Mouse (Mus musculus) limb, embryonic 12.5 days (tissue): ENCODE measurements around the gene Erc1. TPM values are rescaled to one million over a fixed set of nuclear protein-coding genes. Genes with fewer than 3 reads are reported as not detected.
"Not testable (repeated sequence)": the region's sequence is repeated elsewhere in the genome, so short reads cannot be mapped to it uniquely, and the experiment has no call there.

Experiments used
- ATAC-seq: fragments of 200-750 bp; cut with Nextera tagmentation; 2 replicates; pipeline ENCODE4 v1.8.0; 2017; ENCODE audit warnings: low read depth, moderate TSS enrichment; ENCODE audit not compliant: insufficient number of reproducible peaks, insufficient read depth, low FRiP score, low TSS enrichment
- H3K27ac ChIP-seq: fragments of 300-500 bp; sonication (generic); 2 replicates; pipeline ENCODE4 v1.5.1; 2016; ENCODE audit warnings: mild to moderate bottlenecking, moderate library complexity
- H3K27me3 ChIP-seq: fragments of 300-500 bp; sonication (generic); 2 replicates; pipeline ENCODE4 v1.6.1; 2016; ENCODE audit warnings: mild to moderate bottlenecking, moderate library complexity
- H3K36me3 ChIP-seq: fragments of 300-500 bp; sonication (generic); 2 replicates; pipeline ENCODE4 v1.6.1; 2016; ENCODE audit warnings: mild to moderate bottlenecking, moderate library complexity
- H3K4me1 ChIP-seq: fragments of 300-500 bp; sonication (generic); replicated peaks from 2 replicates; pipeline ENCODE4 v1.6.1; 2016
- H3K4me2 ChIP-seq: fragments of 300-500 bp; sonication (generic); 2 replicates; pipeline ENCODE4 v1.6.1; 2016; ENCODE audit warnings: mild to moderate bottlenecking, moderate library complexity
- H3K4me3 ChIP-seq: fragments of 300-500 bp; sonication (generic); replicated peaks from 2 replicates; pipeline ENCODE4 v1.5.1; 2016; ENCODE audit warnings: mild to moderate bottlenecking
- H3K9ac ChIP-seq: fragments of 300-500 bp; sonication (generic); replicated peaks from 2 replicates; pipeline ENCODE4 v1.6.1; 2016; ENCODE audit warnings: mild to moderate bottlenecking, moderate library complexity
- H3K9me3 ChIP-seq: fragments of 300-500 bp; sonication (generic); 2 replicates; pipeline ENCODE4 v1.6.1; 2016; ENCODE audit warnings: mild to moderate bottlenecking, moderate library complexity
- WGBS: fragments of 180-500 bp; shearing (Covaris S2); methylation state at CpG from one replicate; pipeline ENCODE4 v1.1.7; 2016; 5-methylcytosine and 5-hydroxymethylcytosine counted together
- polyA plus RNA-seq: library from polyadenylated mRNA; unstranded; fragments of >200 nt; fragmentation: Nextera tagmentation; extraction: Ambion mirVana; gene quantifications from 2 replicates; pipeline ENCODE4 v1.2.1, GENCODE M21; 2016

Gene Erc1
- polyA plus RNA-seq, 1 experiment from 2014 or later: 34.6 TPM

DNA sequence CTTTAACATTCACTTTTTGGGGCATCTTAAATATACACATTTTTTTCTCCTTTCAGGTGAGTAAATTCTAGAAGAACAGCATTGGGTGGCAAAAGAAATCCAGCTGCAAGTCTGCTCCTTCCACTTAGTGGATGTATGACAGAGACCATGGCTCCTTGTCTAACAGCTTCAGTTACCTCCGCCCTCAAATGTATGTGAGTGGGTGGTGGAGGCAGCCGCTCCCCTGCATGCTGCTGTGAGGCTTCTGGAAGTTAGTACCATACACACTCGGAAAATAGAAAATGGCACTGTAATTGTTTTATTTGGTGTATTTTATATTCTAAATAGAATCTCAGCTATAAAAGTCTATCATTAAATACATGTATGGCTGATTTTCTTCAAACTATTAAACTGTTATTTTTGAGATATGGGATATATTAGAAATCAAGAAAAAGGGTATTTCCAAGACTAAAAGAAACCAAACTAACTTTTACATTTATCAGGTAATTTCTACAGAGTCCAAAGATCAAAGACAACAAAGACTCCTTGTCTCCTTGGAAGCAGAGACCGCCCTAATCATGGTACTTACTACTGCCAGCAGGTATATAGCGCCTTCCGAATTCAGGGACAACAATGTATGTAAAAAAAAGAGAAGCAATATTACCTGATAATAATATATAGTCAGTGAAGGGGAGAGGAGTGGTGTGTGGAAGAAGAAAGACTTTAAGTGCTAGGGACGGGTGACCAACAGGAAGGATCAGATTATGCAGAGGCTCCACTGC is 190.4 kb downstream of the Erc1 start:
- ATAC-seq: no peak
- WGBS: 89% methylated on average over 7 of the region's 7 CpGs
- no peak overlapping the region for H3K27ac ChIP-seq
- no peak overlapping the region for H3K4me3 ChIP-seq
- no peaks in the 10 kb centered on the region for H3K9me3 ChIP-seq
- peaks cover 6% of the 10 kb centered on the region; the same call in 1 of the 2 replicates for H3K4me1 ChIP-seq
- H3K9ac ChIP-seq: no peak overlapping the region
- H3K36me3 ChIP-seq: no peaks in the 10 kb centered on the region
- H3K4me2 ChIP-seq: no peak overlapping the region
- no peaks in the 10 kb centered on the region for H3K27me3 ChIP-seq

DNA sequence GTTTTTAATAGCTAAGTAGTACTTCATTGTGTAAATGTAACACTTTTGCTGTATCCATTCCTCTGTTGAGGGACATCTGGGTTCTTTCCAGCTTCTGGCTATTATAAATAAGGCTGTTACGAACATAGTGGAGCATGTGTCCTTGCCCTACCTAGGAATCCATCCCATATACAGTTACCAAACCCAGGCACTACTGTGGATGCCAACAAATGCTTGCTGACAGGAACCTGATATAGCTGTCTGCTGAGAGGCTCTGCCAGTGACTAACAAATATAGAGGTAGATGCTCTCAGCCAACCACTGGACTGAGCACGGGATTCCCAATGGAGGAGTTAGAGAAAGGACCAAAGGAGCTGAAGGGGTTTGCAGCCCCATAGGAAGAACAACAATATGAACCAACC is 193.2 kb downstream of the Erc1 start:
- WGBS: 95% methylated on average over 2 of the region's 2 CpGs
- ATAC-seq, H3K36me3 ChIP-seq, H3K27me3 ChIP-seq, H3K27ac ChIP-seq, H3K4me3 ChIP-seq, H3K9ac ChIP-seq, H3K4me1 ChIP-seq, H3K4me2 ChIP-seq, H3K9me3 ChIP-seq: not testable (repeated sequence)

DNA sequence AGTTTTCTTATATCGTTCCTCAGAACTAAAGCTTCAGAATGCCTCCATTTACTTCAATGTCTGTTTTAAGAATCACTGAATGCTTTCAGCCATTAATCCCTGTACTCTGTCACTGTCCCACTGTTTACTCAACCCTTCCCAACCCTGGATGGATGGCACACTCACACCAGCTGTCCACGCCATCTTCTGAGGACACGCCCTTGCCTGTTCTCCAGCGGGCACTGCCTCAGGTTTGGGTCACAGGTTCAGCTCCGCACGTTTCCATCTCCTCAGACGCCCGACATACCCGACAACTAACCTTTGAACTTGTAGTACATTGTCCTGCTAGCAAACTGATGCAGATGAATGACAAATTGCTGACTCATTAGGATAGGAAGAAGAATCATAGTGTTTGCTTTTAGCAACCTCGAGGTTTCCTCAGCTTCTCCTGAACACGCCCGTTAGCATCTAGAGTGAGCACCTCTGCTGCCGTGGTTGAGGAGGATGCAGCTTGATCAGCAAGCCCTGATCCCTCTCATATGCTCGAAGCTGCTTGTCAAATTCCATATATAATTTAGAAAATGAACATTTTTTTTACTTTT is 204.0 kb downstream of the Erc1 start:
- 77% methylated on average over 14 of the region's 14 CpGs for WGBS
- no peak for ATAC-seq
- H3K27ac ChIP-seq: no peak overlapping the region
- no peak overlapping the region for H3K4me2 ChIP-seq
- H3K27me3 ChIP-seq: no peaks in the 10 kb centered on the region
- H3K4me3 ChIP-seq: no peak overlapping the region
- H3K9ac ChIP-seq: no peak overlapping the region
- H3K4me1 ChIP-seq: peaks cover 15% of the 10 kb centered on the region
- no peaks in the 10 kb centered on the region for H3K36me3 ChIP-seq
- no peaks in the 10 kb centered on the region for H3K9me3 ChIP-seq

GRCm38 (mm10) chr6:119643178-119643728 is 204.7 kb downstream of the Erc1 start:
- Histone ChIP-seq H3K9me3 (no peaks in the 10 kb centered on the region), H3K4me1 (peaks cover 15% of the 10 kb centered on the region), H3K9ac (no peak overlapping the region), H3K4me3 (no peak overlapping the region), H3K27ac (no peak overlapping the region), H3K36me3 (no peaks in the 10 kb centered on the region), H3K27me3 (no peaks in the 10 kb centered on the region), H3K4me2 (no peak overlapping the region)
- no peak for ATAC-seq
- WGBS: 89% methylated on average over 7 of the region's 7 CpGs

DNA sequence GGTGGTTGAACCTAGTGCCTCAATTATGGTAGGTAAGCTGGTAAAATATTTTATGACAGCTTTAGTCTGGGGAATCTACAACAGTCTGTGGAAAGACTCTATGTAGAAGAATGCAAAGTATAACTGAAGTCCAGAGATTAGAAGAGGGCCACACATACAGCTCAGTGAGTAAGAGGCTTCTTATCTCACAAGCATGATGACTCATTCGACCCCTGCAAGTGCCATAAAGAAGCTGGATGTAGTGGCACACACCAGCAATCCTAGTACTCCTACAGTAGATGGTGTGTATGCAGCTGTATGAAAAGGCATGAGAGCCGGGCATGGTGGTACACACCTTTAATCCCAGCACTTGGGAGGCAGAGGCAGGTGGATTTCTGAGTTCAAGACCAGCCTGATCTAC is 205.2 kb downstream of the Erc1 start:
- peaks cover 11% of the 10 kb centered on the region for H3K4me1 ChIP-seq
- ATAC-seq: no peak
- WGBS: 89% methylated on average over 2 of the region's 2 CpGs
- no peak overlapping the region for H3K4me3 ChIP-seq
- H3K27me3 ChIP-seq: no peaks in the 10 kb centered on the region
- H3K4me2 ChIP-seq: no peak overlapping the region
- H3K9me3 ChIP-seq: no peaks in the 10 kb centered on the region
- H3K9ac ChIP-seq: no peak overlapping the region
- H3K36me3 ChIP-seq: no peaks in the 10 kb centered on the region
- no peak overlapping the region for H3K27ac ChIP-seq

- 22% methylated on average over 2 of the region's 2 CpGs for WGBS
- peak; percentile 88 for ATAC-seq
- no peak overlapping the region for H3K4me2 ChIP-seq
- H3K27ac ChIP-seq: peak overlapping the region; percentile 73
- H3K4me1 ChIP-seq: peaks cover 14% of the 10 kb centered on the region
- no peak overlapping the region for H3K9ac ChIP-seq
- no peaks in the 10 kb centered on the region for H3K9me3 ChIP-seq
- no peaks in the 10 kb centered on the region; the same call in 1 of the 2 replicates for H3K36me3 ChIP-seq
- H3K4me3 ChIP-seq: no peak overlapping the region
- H3K27me3 ChIP-seq: no peaks in the 10 kb centered on the region
Measured at GRCm38 (mm10) chr6:119635629-119636028, 212.3 kb downstream of the Erc1 start.

DNA sequence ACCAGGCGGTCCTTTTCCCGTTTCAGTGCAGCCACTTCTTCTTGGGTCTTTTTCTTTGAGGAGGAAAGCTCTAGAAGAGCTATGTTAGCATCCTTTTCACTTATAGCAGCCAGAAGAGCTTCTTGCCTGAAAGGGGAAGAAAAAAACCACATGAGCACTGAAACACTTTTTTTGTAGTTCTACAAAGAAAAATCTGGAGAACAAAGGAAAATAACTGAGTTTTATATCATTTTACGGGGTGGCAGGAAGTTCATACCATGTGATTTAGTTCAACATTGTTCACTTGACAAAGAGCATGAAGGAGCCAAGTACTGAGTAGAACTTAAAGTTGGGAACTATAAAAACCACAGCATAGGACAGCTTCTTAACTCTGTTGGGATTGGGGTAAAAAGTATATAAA is 217.3 kb downstream of the Erc1 start:
- ATAC-seq: no peak
- 88% methylated on average over 3 of the region's 3 CpGs for WGBS
- no peak overlapping the region for H3K9ac ChIP-seq
- H3K9me3 ChIP-seq: no peaks in the 10 kb centered on the region
- H3K4me2 ChIP-seq: no peak overlapping the region
- peaks cover 28% of the 10 kb centered on the region; the same call in 1 of the 2 replicates for H3K36me3 ChIP-seq
- H3K27ac ChIP-seq: no peak overlapping the region
- H3K4me3 ChIP-seq: no peak overlapping the region
- peaks cover 3% of the 10 kb centered on the region for H3K4me1 ChIP-seq
- H3K27me3 ChIP-seq: no peaks in the 10 kb centered on the region

GRCm38 (mm10) chr6:119601379-119601778 is 246.6 kb downstream of the Erc1 start:
- 72% methylated on average over 2 of the region's 2 CpGs for WGBS
- Histone ChIP-seq H3K9ac (no peak overlapping the region), H3K9me3 (no peaks in the 10 kb centered on the region), H3K4me1 (peaks cover 8% of the 10 kb centered on the region), H3K36me3 (no peaks in the 10 kb centered on the region), H3K27ac (0 out of 2 replicates have a peak overlapping the region, but pooled peaks have one; percentile 41), H3K4me2 (no peak overlapping the region), H3K27me3 (no peaks in the 10 kb centered on the region), H3K4me3 (no peak overlapping the region)
- ATAC-seq: no peak

- Histone ChIP-seq H3K4me3 (no peak overlapping the region), H3K36me3 (peaks cover 25% of the 10 kb centered on the region), H3K4me1 (no peaks in the 10 kb centered on the region), H3K4me2 (no peak overlapping the region), H3K27ac (no peak overlapping the region), H3K9ac (no peak overlapping the region), H3K9me3 (no peaks in the 10 kb centered on the region), H3K27me3 (no peaks in the 10 kb centered on the region)
- WGBS: 96% methylated on average over 4 of the region's 4 CpGs
- ATAC-seq: no peak
Measured at GRCm38 (mm10) chr6:119595440-119595839, 252.5 kb downstream of the Erc1 start.

DNA sequence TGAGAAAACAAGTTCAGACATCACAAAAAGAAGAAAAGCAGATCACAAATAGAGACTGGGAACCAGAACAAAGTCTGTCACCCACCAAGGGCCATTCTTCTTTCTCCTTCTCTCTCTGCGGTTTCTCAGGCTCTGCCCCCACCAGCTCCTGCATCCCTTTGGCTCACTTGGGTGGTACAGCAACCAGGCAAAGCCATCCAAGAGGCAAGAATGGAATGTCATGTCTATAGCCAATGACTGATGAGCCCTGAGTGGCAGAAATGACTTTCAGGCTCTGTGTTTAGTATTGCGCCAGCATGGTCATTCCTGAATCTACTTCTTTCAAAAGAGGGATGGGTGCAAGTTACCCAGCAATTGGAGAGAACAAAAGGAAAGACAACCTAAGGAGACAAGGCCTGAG is 257.1 kb downstream of the Erc1 start:
- no peak overlapping the region for H3K9ac ChIP-seq
- ATAC-seq: no peak
- H3K36me3 ChIP-seq: peaks cover 31% of the 10 kb centered on the region
- H3K4me2 ChIP-seq: no peak overlapping the region
- 82% methylated on average over 2 of the region's 2 CpGs for WGBS
- no peak overlapping the region for H3K27ac ChIP-seq
- H3K9me3 ChIP-seq: no peaks in the 10 kb centered on the region
- peaks cover 6% of the 10 kb centered on the region for H3K4me1 ChIP-seq
- H3K4me3 ChIP-seq: no peak overlapping the region
- H3K27me3 ChIP-seq: no peaks in the 10 kb centered on the region

GRCm38 (mm10) chr6:119587897-119588296 is 260.1 kb downstream of the Erc1 start:
- no peaks in the 10 kb centered on the region for H3K27me3 ChIP-seq
- H3K9me3 ChIP-seq: no peaks in the 10 kb centered on the region
- H3K9ac ChIP-seq: no peak overlapping the region
- no peak overlapping the region for H3K27ac ChIP-seq
- H3K4me2 ChIP-seq: no peak overlapping the region
- peaks cover 23% of the 10 kb centered on the region for H3K36me3 ChIP-seq
- WGBS: 87% methylated on average over 2 of the region's 2 CpGs
- no peak for ATAC-seq
- H3K4me3 ChIP-seq: no peak overlapping the region
- peaks cover 18% of the 10 kb centered on the region for H3K4me1 ChIP-seq
